Mouse (Mus musculus): ENCODE measurements around the gene Olfr1278.

DNA sequence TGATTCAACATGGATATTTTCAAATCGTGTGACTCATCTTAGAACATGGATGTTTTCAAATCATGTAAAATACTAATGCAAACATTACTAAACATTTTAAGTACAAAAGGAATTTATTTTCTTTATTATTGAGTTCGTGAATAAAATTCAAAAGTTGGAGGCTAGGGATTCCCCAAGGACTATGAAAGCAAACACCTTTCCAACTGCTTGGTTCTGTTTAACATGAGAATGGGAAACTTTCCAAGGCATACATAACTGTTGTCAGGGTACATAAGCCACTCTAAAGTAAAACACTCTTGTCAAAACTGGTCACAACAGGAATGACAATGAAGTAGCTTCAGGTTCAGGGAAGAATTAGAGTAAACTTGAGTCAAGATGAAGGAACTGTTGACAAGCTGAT is 36.3 kb downstream of the Olfr1278 start, which contains the start of gene Olfr1281:
- TF ChIP-seq CTCF (IDR thresholded peaks at IDR 0.05; ENCODE audit: insufficient read depth, low read depth, low read length): no peak
- TF ChIP-seq POLR2A (IDR thresholded peaks at IDR 0.05; ENCODE audit: insufficient read depth, low read depth, low read length): no peak

Measured in olfactory bulb, adult 2 months (tissue).